Mouse (Mus musculus) liver, embryonic 13.5 days (tissue): ENCODE data around the gene Mlx. TPM values are rescaled to one million over a fixed set of nuclear protein-coding genes. Genes with fewer than 3 reads are reported as not detected.

Experiments
- ATAC-seq: fragments of 200-750 bp; cut with Nextera tagmentation; 2 replicates; pipeline ENCODE4 v1.8.0; 2017; ENCODE audit warnings: low read depth, mild to moderate bottlenecking, moderate number of reproducible peaks, moderate library complexity
- DNase-seq: peaks from one replicate; pipeline ENCODE4 v3.0.0; 2022
- H3K27ac ChIP-seq: fragments of 300-500 bp; sonication (generic); 2 replicates; pipeline ENCODE4 v1.5.1; 2015; ENCODE audit warnings: moderate library complexity, mild to moderate bottlenecking, inconsistent platforms
- H3K27me3 ChIP-seq: fragments of 300-500 bp; sonication (generic); 2 replicates; pipeline ENCODE4 v1.6.1; 2015; ENCODE audit warnings: mild to moderate bottlenecking, inconsistent platforms
- H3K36me3 ChIP-seq: fragments of 300-500 bp; sonication (generic); 2 replicates; pipeline ENCODE4 v1.6.1; 2015; ENCODE audit warnings: mild to moderate bottlenecking, inconsistent platforms
- H3K4me1 ChIP-seq: fragments of 300-500 bp; sonication (generic); replicated peaks from 2 replicates; pipeline ENCODE4 v1.6.1; 2015; ENCODE audit warnings: inconsistent platforms
- H3K4me2 ChIP-seq: fragments of 300-500 bp; sonication (generic); 2 replicates; pipeline ENCODE4 v1.6.1; 2015; ENCODE audit warnings: inconsistent platforms, mild to moderate bottlenecking, moderate library complexity
- H3K4me3 ChIP-seq: fragments of 300-500 bp; sonication (generic); replicated peaks from 2 replicates; pipeline ENCODE4 v1.5.1; 2015; ENCODE audit warnings: mild to moderate bottlenecking, inconsistent platforms
- H3K9ac ChIP-seq: fragments of 300-500 bp; sonication (generic); 2 replicates; pipeline ENCODE4 v1.6.1; 2015; ENCODE audit warnings: mild to moderate bottlenecking, inconsistent platforms
- H3K9me3 ChIP-seq: fragments of 300-500 bp; sonication (generic); replicated peaks from 2 replicates; pipeline ENCODE4 v1.6.1; 2016; ENCODE audit warnings: inconsistent platforms
- WGBS: fragments of 180-500 bp; shearing (Covaris S2); methylation state at CpG from one replicate; pipeline ENCODE4 v1.1.7; 2015; ENCODE audit not compliant: insufficient replicate concordance; 5-methylcytosine and 5-hydroxymethylcytosine counted together
- polyA plus RNA-seq: library from polyadenylated mRNA; unstranded; fragments of >200 nt; fragmentation: Nextera tagmentation; extraction: Ambion mirVana; gene quantifications from 2 replicates; pipeline ENCODE4 v1.2.1, GENCODE M21; 2015

Mlx gene
- polyA plus RNA-seq, 1 experiment from 2014 or later: 32.5 TPM

DNA sequence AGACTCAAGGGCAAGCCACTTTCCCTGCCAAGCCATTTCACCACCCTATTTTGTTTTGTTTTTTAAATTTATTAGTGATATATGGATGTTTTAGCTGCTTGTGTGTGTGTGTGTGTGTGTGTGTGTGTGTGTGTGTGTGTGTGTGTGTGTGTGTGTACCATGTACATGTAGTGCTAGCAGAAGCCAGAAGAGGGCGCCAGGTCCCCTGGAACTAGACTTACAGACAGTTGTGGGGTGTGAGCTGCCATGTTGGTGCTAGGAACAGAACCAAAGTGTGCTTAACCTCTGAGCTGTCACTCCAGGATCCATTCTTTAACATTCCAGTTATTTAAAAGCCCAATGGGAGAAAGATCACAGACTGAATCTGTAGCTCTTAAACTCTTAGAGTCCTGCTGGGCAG is 40.0 kb downstream of the Mlx start:
- ATAC-seq: no peak
- Histone ChIP-seq H3K9me3 (peaks cover 10% of the 10 kb centered on the region; the same call in 1 of the 2 replicates), H3K27me3 (no peaks in the 10 kb centered on the region), H3K36me3 (peaks cover 48% of the 10 kb centered on the region), H3K4me3 (no peak overlapping the region), H3K4me1 (peaks cover 17% of the 10 kb centered on the region), H3K9ac (no peak overlapping the region), H3K4me2 (no peak overlapping the region), H3K27ac (no peak overlapping the region)
- WGBS: 78% methylated on average over 1 of the region's 1 CpGs
- no peak for DNase-seq

- no peak for ATAC-seq
- H3K4me2 ChIP-seq: no peak overlapping the region
- WGBS: 71% methylated on average over 11 of the region's 11 CpGs
- peaks cover 17% of the 10 kb centered on the region for H3K4me1 ChIP-seq
- H3K4me3 ChIP-seq: no peak overlapping the region
- H3K36me3 ChIP-seq: peaks cover 29% of the 10 kb centered on the region
- no peak overlapping the region for H3K9ac ChIP-seq
- no peak for DNase-seq
- H3K27ac ChIP-seq: no peak overlapping the region
- no peaks in the 10 kb centered on the region for H3K27me3 ChIP-seq
- peaks cover 10% of the 10 kb centered on the region; the same call in 1 of the 2 replicates for H3K9me3 ChIP-seq
Measured at GRCm38 (mm10) chr11:101128996-101129577, 42.0 kb downstream of the Mlx start.

DNA sequence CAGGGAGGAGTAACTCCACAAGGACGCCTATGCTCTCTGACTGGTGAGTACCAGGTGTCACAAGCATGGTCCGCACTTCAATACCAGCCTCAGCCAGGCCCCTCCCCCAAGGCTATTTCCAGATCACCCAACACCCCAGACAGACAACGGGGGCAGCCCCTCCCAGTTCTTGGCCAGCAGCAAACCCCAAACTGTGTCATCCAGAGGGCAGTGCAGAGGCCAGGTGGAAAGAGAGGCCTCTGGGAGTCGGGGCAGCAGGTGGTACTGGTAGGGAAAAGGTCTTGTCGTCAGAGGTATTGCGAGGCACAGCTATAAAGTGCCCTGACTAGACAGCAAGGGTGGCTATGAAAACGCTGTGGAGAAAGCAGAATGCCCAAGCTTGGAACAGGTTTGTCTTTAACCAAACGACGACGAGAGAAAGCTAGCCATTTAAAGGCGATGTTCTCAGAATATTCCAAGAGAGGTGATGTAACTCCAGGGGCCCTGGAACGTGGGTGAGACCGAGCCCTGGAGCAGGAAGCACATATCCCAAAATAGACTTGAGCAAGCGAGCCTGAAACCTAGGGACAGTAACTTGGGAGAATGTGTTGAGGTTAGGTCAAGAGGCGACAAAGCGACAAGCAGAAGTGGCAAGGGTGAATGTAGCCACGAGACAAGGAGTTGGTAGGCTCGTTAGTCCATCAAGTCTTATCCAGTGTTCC is 43.1 kb downstream of the Mlx start:
- no peak for DNase-seq
- H3K4me3 ChIP-seq: no peak overlapping the region
- no peak overlapping the region for H3K4me2 ChIP-seq
- H3K4me1 ChIP-seq: peaks cover 17% of the 10 kb centered on the region
- peaks cover 10% of the 10 kb centered on the region; the same call in 1 of the 2 replicates for H3K9me3 ChIP-seq
- ATAC-seq: no peak
- no peak overlapping the region for H3K27ac ChIP-seq
- WGBS: 36% methylated on average over 18 of the region's 18 CpGs
- no peak overlapping the region for H3K9ac ChIP-seq
- H3K36me3 ChIP-seq: peaks cover 21% of the 10 kb centered on the region
- no peaks in the 10 kb centered on the region for H3K27me3 ChIP-seq

DNA sequence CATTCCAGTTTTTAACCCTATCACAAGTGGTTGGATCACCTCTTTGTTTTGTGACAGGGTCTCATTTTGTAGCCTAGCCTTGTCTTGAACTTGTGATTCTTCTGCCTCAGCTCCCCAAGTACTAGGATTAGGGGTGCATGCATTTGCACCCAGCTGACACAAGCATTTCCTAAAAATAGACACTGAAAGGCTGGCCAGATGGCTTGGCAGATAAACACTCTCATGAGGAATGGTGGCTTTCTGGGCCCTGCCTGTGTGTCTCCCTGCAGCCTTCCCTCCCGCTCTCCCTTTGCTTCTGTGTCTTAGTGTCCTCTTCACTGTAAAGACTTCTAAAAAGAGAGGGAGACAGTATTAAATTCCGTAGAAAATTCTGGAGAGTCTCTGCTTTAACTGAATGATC is 44.1 kb downstream of the Mlx start:
- Histone ChIP-seq H3K9me3 (peaks cover 10% of the 10 kb centered on the region; the same call in 1 of the 2 replicates), H3K27me3 (no peaks in the 10 kb centered on the region), H3K27ac (no peak overlapping the region), H3K36me3 (peaks cover 12% of the 10 kb centered on the region), H3K9ac (no peak overlapping the region; the same call in 1 of the 2 replicates), H3K4me1 (peaks cover 17% of the 10 kb centered on the region), H3K4me3 (no peak overlapping the region), H3K4me2 (no peak overlapping the region)
- DNase-seq (peak; percentile 27), ATAC-seq (peak; percentile 66)
- 59% methylated on average over 2 of the region's 2 CpGs for WGBS

DNA sequence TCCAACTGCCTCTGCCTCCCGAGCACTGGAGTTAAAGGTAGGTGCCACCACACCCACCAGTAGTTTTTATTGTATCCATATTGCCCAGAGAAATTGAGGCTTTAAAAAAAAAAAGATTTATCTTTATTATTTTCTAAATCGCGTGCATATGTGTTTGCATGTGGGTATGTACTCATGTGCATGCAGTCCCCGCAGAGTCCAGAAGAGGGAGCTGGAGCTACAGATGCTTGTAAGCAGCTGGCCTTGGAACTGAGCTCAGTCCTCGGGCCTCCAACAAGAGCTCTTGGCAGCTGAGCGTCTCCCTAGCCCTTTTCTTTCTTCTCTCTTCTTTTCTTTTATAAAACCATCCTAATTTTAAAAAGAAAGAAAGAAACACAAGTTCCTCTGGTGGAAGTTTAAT is 44.6 kb downstream of the Mlx start:
- 74% methylated on average over 6 of the region's 6 CpGs for WGBS
- H3K9me3 ChIP-seq: peaks cover 10% of the 10 kb centered on the region; the same call in 1 of the 2 replicates
- DNase-seq: peak; percentile 29

GRCm38 (mm10) chr11:101133037-101133436 is 46.0 kb downstream of the Mlx start:
- Histone ChIP-seq H3K27me3 (no peaks in the 10 kb centered on the region), H3K9ac (no peak overlapping the region), H3K4me1 (peaks cover 17% of the 10 kb centered on the region), H3K4me2 (no peak overlapping the region), H3K4me3 (no peak overlapping the region), H3K9me3 (0 out of 2 replicates have a peak, but pooled peaks cover 4% of the 10 kb centered on the region), H3K36me3 (no peaks in the 10 kb centered on the region), H3K27ac (no peak overlapping the region)
- 20% methylated on average over 12 of the region's 12 CpGs for WGBS
- no peak for DNase-seq
- no peak for ATAC-seq

More for the DNA sequence above, 44.6 kb downstream of the Mlx start:
- Histone ChIP-seq H3K4me3 (no peak overlapping the region), H3K27ac (no peak overlapping the region), H3K4me1 (peaks cover 17% of the 10 kb centered on the region), H3K27me3 (no peaks in the 10 kb centered on the region), H3K36me3 (peaks cover 6% of the 10 kb centered on the region), H3K4me2 (no peak overlapping the region), H3K9ac (no peak overlapping the region)
- no peak for ATAC-seq

DNA sequence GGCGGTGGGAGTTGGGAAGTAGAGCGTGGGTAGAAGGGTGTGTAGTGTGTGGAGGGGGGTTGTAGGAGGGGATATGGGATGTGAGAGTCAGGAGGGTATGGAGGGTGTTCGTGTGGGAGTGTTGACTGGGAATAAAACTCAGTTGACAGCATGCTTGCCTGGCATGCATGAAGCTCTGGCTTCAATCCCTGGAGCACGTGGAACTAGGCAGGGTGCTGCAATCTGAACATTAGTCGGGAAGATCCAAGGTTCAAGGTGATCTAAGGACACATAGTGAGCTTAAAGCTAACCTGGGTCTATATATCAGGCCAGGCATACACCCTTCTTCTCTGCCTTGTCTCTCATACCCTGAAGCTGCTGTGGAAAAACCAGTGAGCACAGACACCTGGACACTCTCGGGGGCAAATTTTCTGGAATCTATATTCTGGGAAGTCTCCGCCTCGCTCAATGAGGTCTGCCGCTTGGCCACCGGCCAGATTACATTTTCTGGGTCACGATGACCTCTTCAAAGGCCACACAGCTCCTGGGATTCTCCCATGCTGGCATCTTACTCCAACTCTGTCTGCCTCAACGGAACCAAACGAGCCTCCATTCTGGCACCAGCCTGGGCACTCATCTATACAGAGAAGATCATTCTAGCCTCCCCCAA is 47.3 kb downstream of the Mlx start:
- Histone ChIP-seq H3K27ac (no peak overlapping the region), H3K4me2 (no peak overlapping the region), H3K36me3 (no peaks in the 10 kb centered on the region), H3K4me1 (peaks cover 17% of the 10 kb centered on the region), H3K9me3 (0 out of 2 replicates have a peak, but pooled peaks cover 4% of the 10 kb centered on the region), H3K27me3 (peaks cover 11% of the 10 kb centered on the region), H3K4me3 (no peak overlapping the region), H3K9ac (no peak overlapping the region)
- ATAC-seq (no peak), DNase-seq (no peak)
- WGBS: 75% methylated on average over 13 of the region's 13 CpGs

GRCm38 (mm10) chr11:101137000-101137399 is 49.9 kb downstream of the Mlx start:
- 70% methylated on average over 7 of the region's 7 CpGs for WGBS
- DNase-seq (no peak), ATAC-seq (no peak)
- Histone ChIP-seq H3K36me3 (no peaks in the 10 kb centered on the region), H3K4me2 (no peak overlapping the region), H3K4me3 (no peak overlapping the region), H3K9ac (no peak overlapping the region), H3K27ac (no peak overlapping the region), H3K9me3 (no peaks in the 10 kb centered on the region), H3K27me3 (peaks cover 38% of the 10 kb centered on the region), H3K4me1 (peaks cover 4% of the 10 kb centered on the region; the same call in 1 of the 2 replicates)

DNA sequence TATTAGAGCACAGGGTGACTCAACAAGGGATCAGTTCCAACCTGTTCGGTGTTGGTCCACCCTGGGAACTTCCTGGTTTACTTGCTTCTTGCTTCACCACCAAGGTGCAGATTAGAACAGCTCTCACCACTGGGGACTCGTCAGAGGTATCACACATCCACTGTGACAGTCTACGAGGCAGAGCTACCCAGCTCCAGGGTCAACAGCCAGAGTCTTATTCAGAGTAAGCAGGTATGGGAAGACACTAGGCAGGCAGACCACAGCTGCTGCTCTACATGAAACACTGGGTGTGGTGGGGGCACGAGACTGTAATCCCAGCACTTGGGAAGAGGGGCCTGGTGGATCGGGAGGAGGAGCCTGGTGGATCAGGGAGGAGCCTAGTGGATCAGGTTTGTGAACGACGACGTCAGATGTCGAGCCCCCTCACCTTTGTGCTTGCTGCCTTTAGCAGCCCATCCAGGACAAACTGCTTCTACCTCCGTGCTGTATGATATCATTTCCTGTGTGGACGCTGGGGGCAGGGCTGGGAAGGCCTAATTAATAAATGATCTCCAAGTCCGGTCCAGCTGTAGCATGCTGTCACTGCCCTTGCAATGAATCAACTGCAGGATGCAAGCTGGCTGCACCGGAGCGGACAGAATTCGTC is 51.6 kb downstream of the Mlx start:
- WGBS: 22% methylated on average over 15 of the region's 15 CpGs
- peaks cover 51% of the 10 kb centered on the region for H3K27me3 ChIP-seq

GRCm38 (mm10) chr11:101140164-101140819 is 53.2 kb downstream of the Mlx start:
- H3K9me3 ChIP-seq: no peaks in the 10 kb centered on the region
- H3K36me3 ChIP-seq: no peaks in the 10 kb centered on the region
- 32% methylated on average over 27 of the region's 27 CpGs for WGBS
- no peak overlapping the region for H3K9ac ChIP-seq
- peaks cover 11% of the 10 kb centered on the region for H3K4me1 ChIP-seq
- ATAC-seq: no peak
- H3K4me2 ChIP-seq: peak overlapping the region; percentile 46; the same call in 1 of the 2 replicates
- peaks cover 56% of the 10 kb centered on the region for H3K27me3 ChIP-seq
- H3K4me3 ChIP-seq: peak overlapping the region; percentile 29
- H3K27ac ChIP-seq: no peak overlapping the region
- DNase-seq: no peak

More for the DNA sequence above, 51.6 kb downstream of the Mlx start:
- ATAC-seq: no peak
- Histone ChIP-seq H3K27ac (no peak overlapping the region), H3K9me3 (no peaks in the 10 kb centered on the region), H3K4me3 (no peak overlapping the region), H3K4me2 (peak overlapping the region; percentile 20), H3K36me3 (no peaks in the 10 kb centered on the region), H3K4me1 (peaks cover 7% of the 10 kb centered on the region), H3K9ac (no peak overlapping the region)
- no peak for DNase-seq

DNA sequence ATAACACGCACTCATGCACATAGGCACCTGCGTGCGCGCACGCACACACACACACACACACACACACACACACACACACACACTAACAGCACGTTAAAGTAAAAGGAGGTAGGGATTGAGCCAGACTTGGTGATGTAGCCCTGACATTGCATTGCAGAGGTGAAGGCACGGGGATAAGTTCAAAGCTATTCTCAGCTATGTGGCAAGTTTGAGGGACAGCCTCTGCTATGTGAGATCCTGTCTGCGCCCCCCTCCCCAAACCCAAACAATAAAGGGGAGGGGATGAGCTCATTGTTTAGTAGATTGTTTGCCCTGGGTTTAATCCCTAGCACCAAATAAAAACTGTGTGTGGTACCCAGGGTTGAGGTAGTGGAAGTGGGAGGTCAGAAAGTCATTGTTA is 54.0 kb downstream of the Mlx start:
- peaks cover 11% of the 10 kb centered on the region for H3K4me1 ChIP-seq
- H3K36me3 ChIP-seq: no peaks in the 10 kb centered on the region
- H3K4me3 ChIP-seq: no peak overlapping the region
- 69% methylated on average over 8 of the region's 8 CpGs for WGBS
- H3K9me3 ChIP-seq: no peaks in the 10 kb centered on the region
- H3K27me3 ChIP-seq: peaks cover 56% of the 10 kb centered on the region
- H3K4me2 ChIP-seq: no peak overlapping the region
- H3K27ac ChIP-seq: no peak overlapping the region
- ATAC-seq: no peak
- DNase-seq: no peak
- H3K9ac ChIP-seq: no peak overlapping the region
